In genomic region chr3:133600447-133601220, GRCm38 (mm10) we compare ENCODE assay signal across 8 mouse cellular contexts. TPM values are rescaled to one million over a fixed set of nuclear protein-coding genes. Genes with fewer than 3 reads are reported as not detected.
DNase-seq lines count a peak whose midpoint lies in the region; ATAC-seq lines count a peak whose summit lies in the region.

No protein-coding gene starts in this region.

- H3K9me3 ChIP-seq in hindbrain, embryonic 15.5 days: no peaks in the 10 kb centered on the region

- no peaks in the 10 kb centered on the region for H3K36me3 ChIP-seq in hindbrain, embryonic 15.5 days

- peak overlapping the region; percentile 32; the same call in 1 of the 2 replicates for H3K9ac ChIP-seq in hindbrain, embryonic 15.5 days

- peak; percentile 68 for DNase-seq in MN1 (ENCODE audit: low spot score)
- DNase-seq in embryo, embryonic 11 days: peak; percentile 72
- peak; percentile 40 for DNase-seq in gastrocnemius, postnatal 10 days
- DNase-seq in left cerebral cortex, adult 11 months (ENCODE audit: low spot score): peak; percentile 65
- peak; percentile 57 for DNase-seq in skeletal muscle tissue, adult 2 months (ENCODE audit: low read depth, low spot score)

- H3K4me3 ChIP-seq in hindbrain, embryonic 15.5 days: no peak overlapping the region

- no peaks in the 10 kb centered on the region for H3K27me3 ChIP-seq in hindbrain, embryonic 15.5 days

- peaks cover 11% of the 10 kb centered on the region for H3K4me1 ChIP-seq in hindbrain, embryonic 15.5 days (replicated peaks)

- peak overlapping the region; percentile 25; the same call in 1 of the 2 replicates for H3K27ac ChIP-seq in hindbrain, embryonic 15.5 days (replicated peaks)

- ATAC-seq in hindbrain, embryonic 15.5 days (ENCODE audit: low FRiP score, low read depth): peak; percentile 73
- ATAC-seq in megakaryocyte progenitor cell, adult 5-6 weeks (replicated peaks; ENCODE audit: poor library complexity): peak; percentile 54
- no peak for ATAC-seq in monocyte, adult 5-6 weeks (replicated peaks; ENCODE audit: insufficient number of reproducible peaks, low FRiP score, low TSS enrichment, poor library complexity, severe bottlenecking)

- WGBS in hindbrain, embryonic 15.5 days: 29% methylated on average over 11 of the region's 11 CpGs

- peak overlapping the region; percentile 32 for H3K4me2 ChIP-seq in hindbrain, embryonic 15.5 days

RNA-seq across cellular contexts. Expression of gene Tet2, which starts 55.7 kb away (rescaled TPM):
- 10 to 100 TPM; 44.6 to 67.4 TPM for total RNA-seq in gastrocnemius, postnatal 10 days (2021)
- 14.0 and 17.2 TPM in 2 replicates for polyA plus RNA-seq in hindbrain, embryonic 15.5 days (2015; fragmentation: Nextera tagmentation; extraction: Ambion mirVana)
- 52.2 and 65.9 TPM in 2 replicates for total RNA-seq in megakaryocyte progenitor cell, adult 5-6 weeks (2015)
- 42.4 and 55.8 TPM in 2 replicates for total RNA-seq in megakaryocyte progenitor cell, adult 5-6 weeks (2017)
- 123 to 203 TPM (median 135 TPM) in 3 replicates for total RNA-seq in monocyte, adult 5-6 weeks (2017)
